ENCODE assay signal across 8 mouse cellular contexts in genomic region chr2:129129412-129129929, GRCm38 (mm10). TPM values are rescaled to one million over a fixed set of nuclear protein-coding genes. Genes with fewer than 3 reads are reported as not detected.
DNase-seq lines count a peak whose midpoint lies in the region; ATAC-seq lines count a peak whose summit lies in the region.

Gene Chchd5, plus strand, starts transcription at chr2:129129700.

- under 1% methylated on average over 35 of the region's 35 CpGs for WGBS in heart, embryonic 10.5 days
- WGBS in kidney, embryonic 15.5 days, result 0% methylated on average over 35 of the region's 35 CpGs

- peak; percentile 97 for ATAC-seq in erythroblast, adult 5-6 weeks (replicated peaks; ENCODE audit: low FRiP score, poor library complexity, severe bottlenecking)
- ATAC-seq in kidney, embryonic 15.5 days (replicated peaks; ENCODE audit: low FRiP score), result peak; percentile 100
- ATAC-seq in monocyte, adult 5-6 weeks (replicated peaks; ENCODE audit: insufficient number of reproducible peaks, low FRiP score, low TSS enrichment, poor library complexity, severe bottlenecking), result peak; percentile 100

- H3K9me3 ChIP-seq in heart, embryonic 10.5 days, result no peaks in the 10 kb centered on the region
- H3K9me3 ChIP-seq in kidney, embryonic 15.5 days (replicated peaks), result peaks cover 10% of the 10 kb centered on the region; the same call in 1 of the 2 replicates

- DNase-seq in B cell, adult 2 months, result peak; percentile 76 to 81
- DNase-seq in brain, adult 2 months (ENCODE audit: low read depth, low spot score), result peak; percentile 99
- DNase-seq in heart, embryonic 10.5 days (ENCODE audit: low spot score), result peak; percentile 99
- peak; percentile 91 for DNase-seq in liver
- DNase-seq in spleen, postnatal 4 days (ENCODE audit: low spot score in 2 of 2), result peak; percentile 82 to 89

- H3K27me3 ChIP-seq in heart, embryonic 10.5 days (ENCODE audit: insufficient read depth, poor library complexity, severe bottlenecking), result no peaks in the 10 kb centered on the region
- H3K27me3 ChIP-seq in kidney, embryonic 15.5 days, result no peaks in the 10 kb centered on the region

- H3K4me2 ChIP-seq in kidney, embryonic 15.5 days, result peak within 1 kb of the TSS; percentile 72

- H3K4me3 ChIP-seq in heart, embryonic 10.5 days, result peak within 1 kb of the TSS; percentile 82
- peak within 1 kb of the TSS; percentile 72 for H3K4me3 ChIP-seq in kidney, embryonic 15.5 days (replicated peaks)

- H3K36me3 ChIP-seq in heart, embryonic 10.5 days, result peaks cover 64% of the 10 kb centered on the region
- H3K36me3 ChIP-seq in kidney, embryonic 15.5 days, result peaks cover 63% of the 10 kb centered on the region

- peak within 1 kb of the TSS; percentile 74 for H3K9ac ChIP-seq in kidney, embryonic 15.5 days

- peaks cover 19% of the 10 kb centered on the region; the same call in 1 of the 2 replicates for H3K4me1 ChIP-seq in heart, embryonic 10.5 days
- H3K4me1 ChIP-seq in kidney, embryonic 15.5 days, result peaks cover 16% of the 10 kb centered on the region

- peak within 1 kb of the TSS; percentile 93 for H3K27ac ChIP-seq in heart, embryonic 10.5 days
- peak within 1 kb of the TSS; percentile 95 for H3K27ac ChIP-seq in kidney, embryonic 15.5 days

RNA-seq across cellular contexts. Expression of gene Chchd5, which starts in this region (rescaled TPM):
- 3.5 and 7.5 TPM in 2 replicates for total RNA-seq in erythroblast, adult 5-6 weeks (2015; ENCODE audit: low replicate concordance)
- 2.8 and 6.9 TPM in 2 replicates for total RNA-seq in erythroblast, adult 5-6 weeks (2017; ENCODE audit: low replicate concordance)
- polyA plus RNA-seq in heart, embryonic 10.5 days (2016; fragmentation: Nextera tagmentation; extraction: Ambion mirVana), result 21.9 and 22.0 TPM in 2 replicates
- 22.9 and 26.8 TPM in 2 replicates for polyA plus RNA-seq in kidney, embryonic 15.5 days (2015; fragmentation: Nextera tagmentation; extraction: Ambion mirVana)
- 1.4 to 12.5 TPM (median 5.5 TPM) in 3 replicates for total RNA-seq in monocyte, adult 5-6 weeks (2017)

Comparison
In these comparisons a context has a peak if more than half of its experiments do, and no peak if none do; other contexts are left out.
1. Peak in every context shown above with its lines: DNase-seq, ATAC-seq, H3K4me3 ChIP-seq and H3K27ac ChIP-seq.